Mouse (Mus musculus) heart, postnatal 25 days (tissue): ENCODE results near the gene St6galnac5. TPM values are rescaled to one million over a fixed set of nuclear protein-coding genes. Genes with fewer than 3 reads are reported as not detected.

Experiments
- DNase-seq: peaks from one replicate; pipeline ENCODE4 v3.0.0; 2022; ENCODE audit warnings: low spot score
- intact Hi-C: fragments of 180-260 bp; cut with DNase I; formaldehyde crosslinking; loops from one replicate; pipeline ENCODE4 v1.15.1; 2025
- total RNA-seq, 2 experiments: library from RNA; stranded (reverse); gene quantifications; 2 replicates each; pipeline ENCODE4 v1.2.3; 2021

The St6galnac5 gene
- total RNA-seq: not detected

- intact Hi-C loops: no loop called here
Observed at GRCm38 (mm10) chr3:152981988-152982387, at the start of gene St6galnac5. TSS of gene St6galnac5 (minus strand) at chr3:152982246.

GRCm38 (mm10) chr3:153030756-153031155 is 48.7 kb upstream of the St6galnac5 start:
- no peak for DNase-seq
- intact Hi-C loops: no loop called here

More at GRCm38 (mm10) chr3:152981988-152982387, at the start of gene St6galnac5:
- DNase-seq: no peak

DNA sequence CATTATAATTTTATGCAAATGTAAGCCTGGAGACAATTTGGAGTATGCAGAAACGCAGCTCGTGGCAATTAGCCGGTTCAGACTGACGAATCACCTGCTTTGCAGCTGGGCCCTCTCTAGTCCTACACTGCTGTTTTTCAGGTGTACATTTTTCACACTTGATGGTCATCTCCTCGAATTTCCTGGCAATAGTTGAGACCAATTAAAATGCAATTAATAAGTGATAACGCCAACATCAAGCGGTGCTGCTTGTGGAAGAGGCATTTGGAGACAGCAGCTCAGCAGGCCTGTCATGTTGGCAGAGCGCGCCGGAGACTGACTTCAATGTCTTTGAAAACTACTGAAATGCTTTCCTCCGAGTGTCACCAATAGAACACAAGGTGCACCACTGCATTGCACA is 42.0 kb upstream of the St6galnac5 start:
- intact Hi-C loops: no loop called here

DNA sequence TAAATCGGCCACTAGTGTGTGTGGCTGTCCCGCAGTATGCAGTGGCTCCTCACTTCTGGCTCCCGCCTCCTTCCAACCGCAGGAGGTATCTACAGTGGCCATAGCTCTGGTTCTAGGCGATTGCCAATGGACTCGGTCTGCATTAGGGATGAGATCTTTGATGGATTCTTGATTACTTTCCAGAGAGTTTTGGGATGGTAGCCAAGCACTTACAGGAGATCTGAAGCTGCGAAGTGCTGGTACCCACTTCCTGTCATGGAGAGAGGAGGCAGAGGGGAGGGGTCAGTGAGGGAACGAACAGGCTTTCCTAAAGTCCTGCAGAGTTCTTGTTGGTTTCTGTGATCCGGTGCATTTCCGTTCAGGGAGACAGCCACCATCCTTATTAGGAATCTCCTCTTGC is 36.0 kb upstream of the St6galnac5 start:
- DNase-seq: no peak
- intact Hi-C loops: no loop called here

More for the DNA sequence above, 42.0 kb upstream of the St6galnac5 start:
- no peak for DNase-seq

GRCm38 (mm10) chr3:153016355-153016754 is 34.3 kb upstream of the St6galnac5 start:
- intact Hi-C loops: no loop called here
- DNase-seq: no peak

DNA sequence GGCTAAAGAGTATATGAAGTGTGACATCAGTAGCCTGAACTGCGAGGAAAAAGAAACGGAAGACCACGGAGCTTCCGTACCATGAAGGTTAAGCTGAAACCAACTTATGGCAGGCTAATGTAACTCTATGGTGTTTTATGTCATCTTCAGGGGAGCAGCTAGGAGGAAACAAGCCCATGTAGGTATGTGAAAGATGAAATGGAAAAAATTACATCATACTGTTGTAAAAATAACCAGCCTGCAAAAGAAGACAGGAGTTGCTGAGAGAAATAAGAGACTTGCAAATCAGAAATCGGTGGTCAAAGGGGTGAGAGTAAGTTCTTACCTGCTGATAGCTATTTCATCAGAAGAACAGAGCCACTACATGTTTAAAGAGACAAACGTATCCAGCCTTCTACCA is 24.8 kb upstream of the St6galnac5 start:
- DNase-seq: no peak
- intact Hi-C loops: no loop called here

DNA sequence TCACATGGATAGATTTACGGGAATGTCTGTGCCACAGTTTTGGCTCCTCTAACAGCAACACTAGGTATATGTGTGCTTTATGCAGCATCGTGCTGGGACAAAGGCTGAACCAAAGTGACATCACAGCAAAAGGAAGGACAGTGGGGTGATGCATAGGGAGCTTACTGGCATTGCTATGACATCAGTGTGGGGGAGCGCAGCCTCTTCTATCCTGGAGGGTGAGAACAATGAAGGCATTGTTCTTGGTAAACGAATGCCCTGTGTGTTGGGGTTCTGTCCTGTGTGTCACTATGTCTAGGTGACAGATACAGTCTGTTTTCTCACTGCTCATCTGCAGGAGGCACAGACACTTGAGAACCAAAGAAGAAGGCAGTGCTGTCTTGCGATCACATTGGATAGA is 16.9 kb upstream of the St6galnac5 start:
- DNase-seq: no peak
- intact Hi-C loops: no loop called here

GRCm38 (mm10) chr3:152998106-152998505 is 16.1 kb upstream of the St6galnac5 start:
- intact Hi-C loops: no loop called here

GRCm38 (mm10) chr3:152993608-152994007 is 11.6 kb upstream of the St6galnac5 start:
- DNase-seq: no peak
- intact Hi-C loops: no loop called here

More at GRCm38 (mm10) chr3:152998106-152998505, 16.1 kb upstream of the St6galnac5 start:
- no peak for DNase-seq

GRCm38 (mm10) chr3:152990787-152991186 is 8.7 kb upstream of the St6galnac5 start:
- no peak for DNase-seq
- intact Hi-C loops: no loop called here

DNA sequence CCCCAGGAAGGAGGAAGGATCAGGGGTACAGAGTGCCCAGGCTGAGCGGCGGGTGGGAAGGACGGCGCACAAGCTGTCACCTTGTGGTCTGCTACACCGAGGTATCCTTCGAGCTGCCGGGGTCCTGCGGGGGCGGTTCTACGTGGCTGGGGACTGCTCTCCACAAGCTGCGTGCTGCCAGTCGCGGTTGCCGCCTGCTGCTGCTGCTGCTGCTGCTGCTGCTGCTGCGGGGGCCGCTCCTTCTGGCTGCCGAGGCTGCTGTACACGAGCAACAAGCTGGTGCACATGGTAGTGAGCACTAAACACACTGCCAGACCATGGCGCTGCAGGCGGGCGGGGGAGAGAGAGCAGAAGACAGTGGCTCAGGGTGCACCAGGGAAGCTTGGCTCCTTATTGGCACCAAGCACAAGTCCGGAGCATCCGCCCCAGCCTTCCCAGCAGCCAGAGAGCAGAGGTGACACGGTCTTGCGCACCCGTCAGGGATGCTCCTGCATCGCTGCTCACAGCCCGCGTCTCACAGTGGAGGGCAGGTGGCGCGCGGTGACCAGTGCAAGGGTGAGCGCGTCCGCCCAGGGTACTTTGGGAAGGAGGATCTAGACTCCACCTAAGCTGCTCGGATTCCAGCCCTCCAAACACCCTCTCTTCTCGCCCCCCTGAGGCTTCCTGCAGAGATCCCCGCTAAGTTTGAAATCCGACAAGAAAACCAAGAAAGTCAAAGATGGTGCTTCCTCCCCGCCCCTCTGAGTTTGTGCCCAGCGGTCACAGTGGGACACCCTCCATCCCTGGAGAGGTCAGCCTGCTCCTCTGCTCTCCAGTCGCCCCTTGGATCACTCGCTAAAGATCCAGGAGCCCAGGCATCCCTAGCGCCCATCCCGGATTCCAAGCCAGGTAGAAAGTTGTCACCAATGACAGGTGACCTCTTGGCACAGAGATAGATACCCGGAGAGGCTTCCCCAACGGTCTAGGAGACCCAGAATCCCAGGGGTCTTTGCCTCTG is 770 bp downstream of the St6galnac5 start:
- DNase-seq: no peak
- intact Hi-C loops: no loop called here

DNA sequence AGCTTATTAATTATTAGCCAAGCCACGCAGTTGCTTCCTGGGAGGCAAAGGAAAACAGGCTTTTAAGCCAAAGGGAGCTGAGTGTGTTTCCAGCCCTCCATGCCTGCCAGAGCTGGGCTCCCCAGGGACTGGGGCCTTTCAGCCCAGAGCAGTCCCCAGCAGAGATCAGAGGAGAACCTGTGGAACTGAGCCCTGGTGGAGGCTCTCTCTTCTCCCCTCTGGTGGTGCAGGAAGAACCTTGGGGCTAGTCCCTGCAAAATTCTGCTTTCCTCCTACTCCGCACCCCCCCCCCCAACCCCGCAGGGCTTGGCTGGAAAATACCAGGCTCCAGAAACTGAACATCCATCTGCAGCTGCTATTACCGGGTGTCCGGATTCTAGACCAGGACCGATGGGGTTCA is 1.6 kb downstream of the St6galnac5 start:
- DNase-seq: no peak
- intact Hi-C loops: no loop called here

- no peak for DNase-seq
- intact Hi-C loops: no loop called here
Observed at GRCm38 (mm10) chr3:152979481-152980092, 2.5 kb downstream of the St6galnac5 start.

GRCm38 (mm10) chr3:152971373-152971772 is 10.7 kb downstream of the St6galnac5 start:
- no peak for DNase-seq
- intact Hi-C loops: no loop called here

- no peak for DNase-seq
Observed at GRCm38 (mm10) chr3:152969774-152970347, 12.2 kb downstream of the St6galnac5 start.

GRCm38 (mm10) chr3:152961855-152962376 is 20.1 kb downstream of the St6galnac5 start:
- DNase-seq: no peak
- intact Hi-C loops: no loop called here

More at GRCm38 (mm10) chr3:152969774-152970347, 12.2 kb downstream of the St6galnac5 start:
- intact Hi-C loops: no loop called here

GRCm38 (mm10) chr3:152958358-152959150 is 23.5 kb downstream of the St6galnac5 start:
- no peak for DNase-seq
- intact Hi-C loops: loop anchor here (10.0 kb wide), 1 partner anchor 174 kb away; no protein-coding TSS in a partner anchor

- intact Hi-C loops: loop anchor here (10.0 kb wide), 1 partner anchor 172 kb away; no protein-coding TSS in a partner anchor
- DNase-seq: no peak
Observed at GRCm38 (mm10) chr3:152956771-152957170, 25.3 kb downstream of the St6galnac5 start.

DNA sequence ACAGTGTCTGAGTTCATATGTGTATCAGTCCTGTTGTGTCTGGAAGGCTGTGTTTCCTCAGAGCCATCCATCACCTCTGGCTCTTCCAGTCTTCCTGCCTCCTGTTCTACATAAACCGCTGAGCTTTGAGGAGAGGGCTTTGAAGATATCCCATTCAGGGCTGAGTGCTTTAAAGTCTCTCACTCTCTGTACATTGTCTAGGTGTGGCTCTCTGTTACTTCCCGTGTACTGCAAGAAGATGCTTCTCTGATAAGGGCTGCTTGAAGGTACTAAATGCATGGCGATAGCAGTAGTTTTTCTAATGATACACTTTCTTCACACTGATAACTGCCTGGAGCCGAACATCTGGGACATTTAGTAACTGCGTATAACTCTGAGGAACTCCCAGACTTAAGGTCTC is 26.0 kb downstream of the St6galnac5 start:
- DNase-seq: no peak
- intact Hi-C loops: loop anchor here (10.0 kb wide), 1 partner anchor 171 kb away; no protein-coding TSS in a partner anchor
